Mouse (Mus musculus) frontal cortex, adult 2 months (tissue): ENCODE results near the gene Rbms3. TPM values are rescaled to one million over a fixed set of nuclear protein-coding genes. Genes with fewer than 3 reads are reported as not detected.
A peak's percentile ranks its signal among the peaks of the same experiment; 100 is the strongest.

Experiments used
- DNase-seq, 2 experiments: peaks; one replicate each; pipeline ENCODE4 v3.0.0; 2022; ENCODE audit warnings: low spot score in 1 of 2; ENCODE audit errors: extremely low spot score in 1 of 2
- polyA plus RNA-seq: library from polyadenylated mRNA; depleted of rRNA; stranded (reverse); fragments of >200 nt; gene quantifications from 2 replicates; pipeline ENCODE4 v1.2.3, GENCODE M21; 2012

The Rbms3 gene
- polyA plus RNA-seq, 1 experiment = 5.7 TPM

- DNase-seq = no peak
These were observed 502.9 kb downstream of the Rbms3 start for GRCm38 (mm10) chr9:117126816-117127215.

GRCm38 (mm10) chr9:117125844-117126243, 503.9 kb downstream of the Rbms3 start:
- no peak for DNase-seq

- DNase-seq = no peak
These were observed 508.1 kb downstream of the Rbms3 start for GRCm38 (mm10) chr9:117121572-117121971.

GRCm38 (mm10) chr9:117117181-117117729, 512.5 kb downstream of the Rbms3 start:
- DNase-seq = peak; percentile 3 to 46

DNA sequence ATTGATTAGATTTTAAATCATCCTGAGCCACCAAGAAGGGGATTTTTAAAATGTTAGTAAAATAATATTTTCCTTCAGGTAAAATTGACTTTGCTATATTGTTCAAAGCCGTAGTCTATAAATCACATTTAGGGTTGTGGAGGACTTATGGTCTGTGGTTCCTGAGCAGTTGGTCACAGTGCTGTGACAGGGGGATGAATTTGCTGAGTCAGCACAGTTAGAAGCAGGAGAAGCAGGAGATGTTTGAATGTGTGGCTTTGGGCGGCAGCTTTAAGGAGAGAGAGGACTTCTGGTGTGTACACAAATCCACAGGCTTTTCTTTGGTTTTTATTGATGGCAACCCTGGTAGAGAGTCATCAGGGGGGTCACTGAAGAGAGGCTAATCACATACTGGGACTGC, 514.1 kb downstream of the Rbms3 start:
- DNase-seq = no peak

DNA sequence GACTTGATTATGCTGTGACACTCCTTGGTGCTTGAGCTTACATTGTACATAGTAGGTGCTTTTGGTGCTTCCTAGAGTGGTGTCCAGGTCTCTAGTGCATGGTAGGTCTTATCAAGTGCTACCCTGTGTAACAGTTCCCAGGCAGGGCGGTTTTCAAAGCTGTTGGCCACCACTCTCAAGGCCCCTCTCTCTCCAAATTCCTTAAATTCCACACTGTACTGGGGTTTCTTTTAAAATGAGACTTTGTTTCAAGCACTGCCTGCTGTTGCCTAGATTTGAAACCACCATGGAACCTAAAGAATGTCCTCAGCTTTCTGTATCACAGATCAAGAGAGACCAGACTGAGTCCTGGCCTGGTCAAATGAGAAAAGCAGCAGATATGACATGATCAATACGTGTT, 516.1 kb downstream of the Rbms3 start:
- DNase-seq = no peak

GRCm38 (mm10) chr9:117107926-117108325, 521.8 kb downstream of the Rbms3 start:
- no peak for DNase-seq

DNA sequence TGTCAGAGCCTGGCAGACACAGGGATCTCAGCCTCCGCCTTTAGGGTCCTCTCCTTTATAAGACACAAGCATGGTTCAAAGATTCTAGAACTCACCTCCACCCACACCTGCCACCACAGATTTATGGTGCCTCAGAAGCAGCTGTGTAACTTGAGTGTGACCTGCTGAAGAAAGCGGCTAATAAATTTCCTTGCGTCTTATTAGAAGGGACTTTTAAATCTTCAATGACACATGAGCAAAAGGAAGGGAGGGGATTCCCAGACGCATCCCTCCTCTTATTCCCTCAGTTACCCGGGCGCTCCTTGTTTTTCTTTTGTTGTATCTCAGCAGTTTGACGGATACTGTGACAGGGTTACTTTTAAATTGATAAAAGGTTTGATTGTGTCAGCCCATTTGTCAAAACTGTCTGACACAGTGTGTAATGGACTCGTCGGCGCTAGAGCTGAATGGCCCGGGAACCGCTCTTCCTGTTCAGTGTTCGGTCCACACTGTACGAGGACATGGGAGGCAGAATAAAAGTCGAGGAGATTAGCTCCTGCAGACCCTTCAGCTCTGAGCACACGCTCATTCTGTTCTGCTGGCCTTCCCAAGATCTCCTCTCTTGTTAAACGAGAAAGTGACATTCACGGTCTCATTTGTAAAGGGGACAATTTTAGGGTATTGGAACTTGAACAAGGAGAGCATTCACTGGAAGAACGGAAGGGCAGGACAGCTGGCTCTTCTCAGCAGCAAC, 527.3 kb downstream of the Rbms3 start:
- no peak for DNase-seq

- DNase-seq = no peak
These were observed 529.5 kb downstream of the Rbms3 start for GRCm38 (mm10) chr9:117100181-117100580.

DNA sequence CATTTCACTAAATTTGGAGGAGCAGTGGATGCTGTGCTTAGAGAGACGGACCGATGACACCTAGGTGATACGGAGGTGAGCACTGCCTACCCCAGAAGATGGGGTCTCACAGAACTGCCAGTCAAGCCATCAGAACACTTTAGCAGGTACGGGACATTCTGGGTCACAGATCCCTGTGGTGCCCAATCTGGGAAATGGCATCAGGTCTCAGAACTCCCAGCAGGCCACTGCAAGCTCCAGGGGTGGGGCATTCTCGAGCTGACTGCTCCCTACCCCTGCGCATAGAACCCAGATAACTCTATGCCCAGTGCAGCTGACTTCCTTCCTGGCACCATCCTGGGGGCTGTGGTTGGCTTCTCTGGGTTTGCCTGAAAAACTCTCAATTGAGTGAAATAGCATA, 536.2 kb downstream of the Rbms3 start:
- DNase-seq = no peak

DNA sequence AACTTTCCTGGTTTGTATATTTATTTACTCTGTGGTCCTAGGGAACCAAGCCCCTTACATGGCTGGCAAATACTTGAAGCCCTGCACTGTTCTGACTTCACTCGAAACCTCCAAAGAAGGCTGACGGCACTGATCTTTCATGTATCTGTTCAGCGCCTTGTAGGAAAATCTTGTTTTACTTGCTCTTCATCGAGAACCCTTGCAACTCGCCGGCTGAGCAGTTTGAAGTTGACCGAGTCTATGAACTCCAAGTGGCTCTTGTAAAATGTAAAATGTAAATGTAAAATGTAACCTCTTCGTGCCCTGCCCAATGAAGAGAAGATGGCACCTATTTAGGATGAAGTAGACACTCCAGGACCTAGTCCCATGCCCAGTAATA, 537.5 kb downstream of the Rbms3 start:
- no peak for DNase-seq

DNA sequence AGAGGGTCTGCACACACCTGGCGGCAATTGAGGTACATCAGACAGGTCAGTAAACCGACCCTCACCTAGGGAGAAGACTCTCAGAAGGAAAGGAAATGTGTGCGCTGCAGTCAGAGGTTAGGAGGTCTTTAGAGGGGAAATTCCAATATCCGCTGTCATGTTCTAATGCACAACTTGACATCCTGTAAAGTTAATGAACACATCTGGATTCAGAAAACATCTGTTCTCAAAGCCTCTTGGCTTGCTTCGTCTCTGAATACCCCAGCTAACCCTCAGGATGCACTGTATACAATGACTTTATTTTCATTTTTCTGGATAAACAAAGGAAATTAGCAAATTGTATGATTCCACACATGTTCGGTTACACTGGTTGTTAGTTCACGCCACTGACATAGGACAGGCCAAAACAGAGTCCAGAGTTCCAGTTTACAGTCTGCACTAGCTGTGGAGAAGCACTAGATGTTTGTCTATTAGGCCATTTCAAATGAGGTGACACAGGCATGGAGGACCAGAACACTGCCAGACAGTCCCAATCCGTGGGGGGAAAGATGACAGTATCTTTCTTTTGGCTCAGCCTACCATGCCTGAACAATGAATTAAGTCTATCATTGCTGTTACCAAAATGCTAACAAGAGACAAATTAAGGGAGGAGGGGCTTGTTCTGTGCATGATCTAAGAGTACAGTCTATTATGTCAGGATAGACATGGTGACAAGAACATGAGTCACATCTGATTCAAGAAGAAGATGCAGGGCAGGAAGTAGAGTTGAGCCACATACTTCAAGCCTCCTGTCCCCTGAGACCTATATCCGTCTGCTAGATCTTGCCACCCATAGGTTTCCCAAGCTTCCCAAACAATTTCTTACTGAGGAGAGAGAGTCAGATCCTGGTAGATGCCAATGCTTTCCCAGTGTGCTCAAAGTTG, 538.2 kb downstream of the Rbms3 start:
- no peak for DNase-seq

DNA sequence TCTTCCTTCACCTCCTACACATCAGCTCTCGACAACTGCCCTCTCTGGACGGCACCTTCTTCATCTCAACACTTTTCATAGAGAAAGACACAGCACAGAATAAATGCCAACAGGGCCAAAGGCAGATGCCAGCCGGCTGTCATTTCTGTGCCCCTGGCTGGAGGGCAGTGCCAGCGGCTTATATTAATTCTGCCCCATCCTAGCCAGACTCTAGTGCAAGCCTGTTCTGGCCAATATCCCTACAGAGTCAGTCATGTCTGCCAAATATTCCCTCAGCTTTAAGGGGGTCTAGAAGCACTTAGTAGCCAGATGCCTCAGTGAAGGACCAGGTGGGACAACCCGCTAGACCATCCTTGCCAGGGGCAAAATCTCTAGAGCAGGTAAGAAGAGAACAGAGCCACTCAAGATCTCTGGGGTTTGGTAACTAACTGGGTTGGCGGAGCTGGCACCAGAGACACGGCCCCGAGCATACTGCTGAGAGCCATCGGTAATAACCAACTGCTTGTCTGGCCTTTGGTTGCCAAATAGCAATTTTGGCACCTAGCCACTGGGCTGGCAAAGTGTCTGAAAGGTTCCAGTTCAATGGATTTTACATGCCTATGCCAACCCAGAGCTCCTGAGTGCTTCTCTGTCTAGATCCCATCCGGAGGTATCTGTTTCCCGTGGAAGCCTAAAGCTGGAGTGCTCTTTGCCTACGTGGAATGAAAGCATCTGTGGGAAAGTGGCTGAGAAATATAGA, 540.1 kb downstream of the Rbms3 start:
- peak in 1 of 2 experiments; percentile 8 for DNase-seq

DNA sequence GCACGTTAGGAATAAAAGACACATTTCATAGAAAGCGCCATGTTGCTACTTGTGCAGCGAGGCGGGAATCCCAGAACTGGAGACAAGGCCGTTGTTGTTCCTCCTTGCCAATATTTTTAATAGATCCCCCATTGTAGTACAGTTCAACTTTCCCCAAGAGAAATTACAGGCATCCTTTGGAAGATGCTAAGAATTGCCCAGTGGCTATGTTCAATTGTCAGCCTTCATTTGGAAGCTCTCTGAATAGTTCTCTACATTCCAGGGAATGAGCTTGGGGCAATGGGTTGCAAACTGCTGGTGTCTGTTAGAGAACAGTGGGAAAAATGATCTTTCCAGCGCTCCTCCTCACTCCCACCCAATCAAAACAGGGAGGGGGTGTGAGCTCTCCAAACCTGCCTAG, 541.4 kb downstream of the Rbms3 start:
- DNase-seq = no peak

DNA sequence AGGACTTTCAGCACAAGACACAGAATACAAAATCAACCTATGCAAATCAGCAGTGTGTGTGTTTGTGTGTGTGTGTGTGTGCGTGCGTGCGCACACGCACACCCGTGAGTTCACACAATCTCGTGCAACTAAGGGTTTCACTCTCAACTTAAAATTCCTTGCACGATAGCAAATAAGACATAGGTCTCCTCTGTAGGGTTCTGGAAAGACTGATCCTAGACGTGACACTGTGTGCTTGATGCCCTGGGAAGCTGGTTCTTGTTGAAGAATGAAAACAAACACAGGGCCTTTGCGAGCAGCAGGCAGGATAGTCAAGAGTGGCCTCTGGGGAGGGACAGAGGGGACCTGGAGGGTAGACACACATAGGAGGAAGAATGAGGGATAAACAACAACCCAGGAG, 544.0 kb downstream of the Rbms3 start:
- no peak for DNase-seq

DNA sequence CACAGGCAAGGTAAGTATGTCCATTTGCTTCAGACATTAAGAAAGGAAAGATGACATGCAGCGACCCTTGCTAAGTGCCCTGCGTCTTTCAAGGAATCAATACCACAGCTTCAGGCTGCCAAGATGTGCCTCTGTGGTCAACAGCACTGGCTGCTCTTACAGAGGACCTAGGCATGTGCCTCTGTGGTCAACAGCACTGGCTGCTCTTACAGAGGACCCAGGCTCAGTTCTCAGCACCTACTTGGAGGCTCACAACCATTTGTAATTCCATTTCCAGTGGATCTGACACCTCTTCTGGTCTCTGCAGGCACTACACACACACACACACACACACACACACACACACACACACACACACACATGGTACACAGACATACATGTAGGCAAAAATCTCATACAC, 545.2 kb downstream of the Rbms3 start:
- no peak for DNase-seq

GRCm38 (mm10) chr9:117079471-117079870, 550.2 kb downstream of the Rbms3 start:
- no peak for DNase-seq

GRCm38 (mm10) chr9:117077548-117077947, 552.2 kb downstream of the Rbms3 start:
- DNase-seq = no peak

DNA sequence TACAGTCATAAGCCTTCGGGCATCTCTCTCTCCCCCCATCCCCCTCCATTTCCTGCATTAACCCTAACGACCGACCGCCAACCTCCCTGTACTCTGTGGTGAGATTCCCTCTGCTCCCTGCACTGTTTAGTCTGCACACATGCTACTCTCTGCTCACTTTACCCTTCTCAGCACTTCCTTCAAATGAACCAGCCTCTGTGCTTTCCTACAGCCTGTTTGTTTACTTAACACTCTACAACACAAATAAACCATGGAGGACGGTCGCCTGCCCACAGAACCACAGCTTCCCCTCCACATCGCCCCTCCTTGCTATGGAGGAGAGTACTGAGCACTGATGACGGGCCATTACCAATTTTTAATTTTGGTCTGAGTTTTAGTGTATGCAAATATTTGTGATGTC, 552.9 kb downstream of the Rbms3 start:
- DNase-seq = no peak

GRCm38 (mm10) chr9:117072433-117073099, 557.1 kb downstream of the Rbms3 start:
- DNase-seq = no peak
